Mouse (Mus musculus): ENCODE data around the gene Neurl1a. TPM values are rescaled to one million over a fixed set of nuclear protein-coding genes. Genes with fewer than 3 reads are reported as not detected.

The Neurl1a gene
- polyA plus RNA-seq, 1 experiment from 2014 or later: 2.7 TPM

DNA sequence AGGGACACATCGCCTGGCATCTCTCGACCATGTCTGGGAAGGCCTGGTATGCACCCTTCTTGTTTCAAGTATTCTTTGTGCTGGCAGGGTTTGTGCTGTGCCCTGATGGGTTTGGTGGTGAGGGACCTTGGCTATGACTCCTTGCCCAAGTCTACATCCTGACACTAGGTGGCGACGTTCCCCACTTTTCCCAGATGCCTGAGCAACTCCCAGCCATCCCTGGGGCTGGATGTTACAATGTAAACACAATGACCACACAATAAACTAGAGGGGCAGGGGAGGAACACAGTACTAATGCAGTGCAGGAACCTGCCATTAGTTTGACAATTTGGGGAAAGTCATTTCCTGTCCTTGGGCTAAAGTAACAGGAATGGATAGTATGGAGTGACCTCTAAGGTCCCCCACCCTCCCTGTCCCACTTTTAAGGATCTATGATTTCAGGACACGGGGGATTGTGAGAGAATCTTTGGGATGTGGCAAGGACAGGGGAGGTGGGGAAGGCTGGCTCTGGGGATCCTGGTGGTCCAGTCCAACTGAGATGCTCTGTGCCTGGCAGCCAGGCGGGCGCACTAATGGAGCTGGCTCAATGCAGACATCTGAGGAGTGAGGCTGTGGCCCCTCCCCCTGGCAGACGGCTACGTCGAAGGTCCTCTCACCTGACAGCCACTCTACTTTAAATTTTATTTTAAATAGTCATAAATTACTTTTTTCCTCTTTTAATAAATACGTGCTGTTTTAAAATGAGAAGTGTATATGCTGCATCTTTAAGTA, 85.9 kb downstream of the Neurl1a start:
- peaks cover 31% of the 10 kb centered on the region for H3K36me3 ChIP-seq (ENCODE audit: insufficient read depth, low read length)

DNA sequence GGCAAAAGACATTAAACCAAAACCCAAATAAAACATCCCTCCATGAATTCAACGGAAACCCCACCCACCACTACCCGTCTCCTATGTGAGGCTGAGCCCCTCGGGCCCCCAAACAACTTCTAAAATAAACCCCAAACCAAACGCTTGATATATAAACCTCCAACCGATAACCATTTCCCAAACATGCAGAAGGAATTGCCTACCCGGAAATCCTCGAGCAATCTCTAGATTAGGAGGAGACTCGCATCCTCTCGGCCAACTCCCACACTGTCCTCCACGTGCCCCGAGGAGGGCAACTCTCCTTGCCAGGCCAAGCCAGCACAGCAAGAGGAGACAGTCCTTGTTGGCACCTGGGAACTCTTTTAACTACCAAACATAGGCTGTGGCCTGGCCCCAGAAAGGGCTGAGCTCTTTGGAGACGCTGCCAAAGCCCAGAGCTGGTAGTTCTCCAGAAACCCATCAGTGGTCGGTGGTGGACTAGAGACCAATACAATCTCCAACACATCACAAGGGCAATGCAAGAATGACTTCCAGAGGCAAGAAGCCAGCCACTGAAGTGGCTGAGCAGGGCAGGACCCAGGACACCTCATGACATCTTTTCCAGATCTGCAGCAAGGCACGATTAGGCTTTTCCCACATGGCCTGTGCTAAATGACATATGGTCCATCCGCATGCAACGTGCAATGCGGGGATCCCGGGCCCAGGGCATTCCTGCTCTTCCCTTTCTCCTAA, 87.6 kb downstream of the Neurl1a start:
- 82% methylated on average over 18 of the region's 18 CpGs for WGBS
- Histone ChIP-seq H3K27ac (no peak overlapping the region), H3K4me1 (replicated peaks; ENCODE audit: insufficient read depth, low read length) (no peaks in the 10 kb centered on the region), H3K27me3 (ENCODE audit: insufficient read depth, low read length) (no peaks in the 10 kb centered on the region), H3K9ac (ENCODE audit: low read depth, low read length) (no peak overlapping the region), H3K36me3 (ENCODE audit: insufficient read depth, low read length) (peaks cover 37% of the 10 kb centered on the region), H3K9me3 (replicated peaks; ENCODE audit: low read length) (no peaks in the 10 kb centered on the region), H3K4me3 (replicated peaks; ENCODE audit: low read depth, low read length) (no peak overlapping the region), H3K4me2 (ENCODE audit: low read length) (no peak overlapping the region)
- TF ChIP-seq CTCF (IDR thresholded peaks at IDR 0.05; ENCODE audit: low read depth): no peak
- DNase-seq (ENCODE audit: low spot score) (no peak), ATAC-seq (replicated peaks; ENCODE audit: low FRiP score, low read depth) (no peak)

More for the DNA sequence above, 85.9 kb downstream of the Neurl1a start:
- Histone ChIP-seq H3K9ac (ENCODE audit: low read depth, low read length) (no peak overlapping the region), H3K4me1 (replicated peaks; ENCODE audit: insufficient read depth, low read length) (no peaks in the 10 kb centered on the region), H3K27me3 (ENCODE audit: insufficient read depth, low read length) (no peaks in the 10 kb centered on the region), H3K9me3 (replicated peaks; ENCODE audit: low read length) (no peaks in the 10 kb centered on the region), H3K27ac (no peak overlapping the region), H3K4me2 (ENCODE audit: low read length) (no peak overlapping the region), H3K4me3 (replicated peaks; ENCODE audit: low read depth, low read length) (no peak overlapping the region)
- peak; percentile 58 for ATAC-seq (replicated peaks; ENCODE audit: low FRiP score, low read depth)
- TF ChIP-seq CTCF (IDR thresholded peaks at IDR 0.05; ENCODE audit: low read depth): peak; percentile 95
- 46% methylated on average over 11 of the region's 11 CpGs for WGBS
- peak; percentile 89 for DNase-seq (ENCODE audit: low spot score)

DNA sequence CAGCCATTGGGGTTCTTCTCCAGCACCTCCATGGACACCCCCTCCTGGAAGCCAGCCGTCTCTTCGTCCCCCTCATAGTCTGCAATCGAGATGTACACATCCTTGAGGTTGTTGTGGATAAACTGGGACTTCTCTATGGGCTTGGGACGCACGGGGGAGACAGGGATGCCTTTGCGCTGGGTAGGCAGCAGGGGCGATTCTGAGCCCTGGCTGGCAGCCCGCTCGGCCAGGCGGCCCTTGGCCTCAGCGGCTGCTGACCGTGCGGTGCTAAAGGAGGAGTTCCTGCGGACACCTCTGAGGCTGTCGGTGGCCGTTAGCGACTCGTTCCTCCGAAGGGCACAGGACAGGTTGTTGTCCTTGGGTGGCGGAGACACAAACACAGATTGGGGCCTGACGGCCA, 88.4 kb downstream of the Neurl1a start:
- no peaks in the 10 kb centered on the region for H3K27me3 ChIP-seq (ENCODE audit: insufficient read depth, low read length)
- H3K4me1 ChIP-seq (replicated peaks; ENCODE audit: insufficient read depth, low read length): no peaks in the 10 kb centered on the region
- H3K36me3 ChIP-seq (ENCODE audit: insufficient read depth, low read length): peaks cover 44% of the 10 kb centered on the region
- no peak for ATAC-seq (replicated peaks; ENCODE audit: low FRiP score, low read depth)
- H3K27ac ChIP-seq: no peak overlapping the region
- no peak for DNase-seq (ENCODE audit: low spot score)
- H3K4me2 ChIP-seq (ENCODE audit: low read length): no peak overlapping the region
- TF ChIP-seq CTCF (IDR thresholded peaks at IDR 0.05; ENCODE audit: low read depth): no peak
- WGBS: 85% methylated on average over 21 of the region's 21 CpGs
- H3K9me3 ChIP-seq (replicated peaks; ENCODE audit: low read length): no peaks in the 10 kb centered on the region
- no peak overlapping the region for H3K4me3 ChIP-seq (replicated peaks; ENCODE audit: low read depth, low read length)
- H3K9ac ChIP-seq (ENCODE audit: low read depth, low read length): no peak overlapping the region

DNA sequence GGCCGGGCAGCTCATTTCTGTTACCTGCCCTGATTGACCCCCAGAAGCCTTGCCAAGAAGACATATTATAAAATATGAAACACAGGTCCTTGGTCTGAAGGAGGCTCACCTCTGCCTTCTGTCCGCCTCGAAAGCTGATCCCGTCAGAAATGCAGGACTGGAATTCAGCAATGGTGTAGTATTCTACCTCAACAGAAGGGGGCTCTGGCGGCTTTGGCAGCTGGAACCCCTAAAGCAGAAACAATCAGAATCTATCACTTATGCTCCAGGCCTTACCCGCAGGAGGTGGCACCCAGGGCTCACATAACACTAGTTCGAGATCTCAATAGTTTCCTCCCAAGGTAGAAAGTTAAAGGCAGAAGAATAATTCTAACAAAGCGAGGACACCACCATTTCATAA, 91.1 kb downstream of the Neurl1a start:
- no peak overlapping the region for H3K4me3 ChIP-seq (replicated peaks; ENCODE audit: low read depth, low read length)
- TF ChIP-seq CTCF (IDR thresholded peaks at IDR 0.05; ENCODE audit: low read depth): peak; percentile 79
- 55% methylated on average over 8 of the region's 8 CpGs for WGBS
- no peak overlapping the region for H3K27ac ChIP-seq
- H3K27me3 ChIP-seq (ENCODE audit: insufficient read depth, low read length): no peaks in the 10 kb centered on the region
- no peak overlapping the region for H3K9ac ChIP-seq (ENCODE audit: low read depth, low read length)
- ATAC-seq (replicated peaks; ENCODE audit: low FRiP score, low read depth) (no peak), DNase-seq (ENCODE audit: low spot score) (peak; percentile 76)
- H3K4me1 ChIP-seq (replicated peaks; ENCODE audit: insufficient read depth, low read length): no peaks in the 10 kb centered on the region
- no peak overlapping the region for H3K4me2 ChIP-seq (ENCODE audit: low read length)
- H3K9me3 ChIP-seq (replicated peaks; ENCODE audit: low read length): no peaks in the 10 kb centered on the region
- H3K36me3 ChIP-seq (ENCODE audit: insufficient read depth, low read length): peaks cover 59% of the 10 kb centered on the region

DNA sequence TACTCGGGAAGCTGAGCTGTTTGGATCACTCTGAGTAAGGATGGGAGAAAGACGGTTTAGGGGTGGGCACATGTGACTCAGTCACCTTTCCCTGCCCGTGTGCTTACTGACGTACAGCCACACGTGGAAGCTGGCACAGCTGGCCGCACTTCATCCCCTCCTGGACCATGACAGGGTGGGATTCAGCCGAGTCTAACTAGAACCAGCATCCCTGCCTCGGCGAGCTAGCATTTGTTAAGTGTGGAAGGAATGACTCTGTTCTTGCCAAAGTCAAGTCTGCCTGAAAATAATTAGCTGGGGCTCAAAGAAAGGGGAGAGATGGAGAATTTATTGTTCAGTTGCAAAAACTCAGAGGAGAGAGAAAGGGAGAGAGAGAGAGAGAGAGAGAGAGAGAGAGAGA, 91.9 kb downstream of the Neurl1a start:
- ATAC-seq (replicated peaks; ENCODE audit: low FRiP score, low read depth): no peak
- Histone ChIP-seq H3K27ac (no peak overlapping the region), H3K4me3 (replicated peaks; ENCODE audit: low read depth, low read length) (no peak overlapping the region), H3K9me3 (replicated peaks; ENCODE audit: low read length) (no peaks in the 10 kb centered on the region), H3K9ac (ENCODE audit: low read depth, low read length) (no peak overlapping the region), H3K36me3 (ENCODE audit: insufficient read depth, low read length) (peaks cover 59% of the 10 kb centered on the region), H3K4me2 (ENCODE audit: low read length) (no peak overlapping the region), H3K27me3 (ENCODE audit: insufficient read depth, low read length) (no peaks in the 10 kb centered on the region), H3K4me1 (replicated peaks; ENCODE audit: insufficient read depth, low read length) (no peaks in the 10 kb centered on the region)
- TF ChIP-seq CTCF (IDR thresholded peaks at IDR 0.05; ENCODE audit: low read depth): no peak
- WGBS: 68% methylated on average over 9 of the region's 9 CpGs
- no peak for DNase-seq (ENCODE audit: low spot score)

DNA sequence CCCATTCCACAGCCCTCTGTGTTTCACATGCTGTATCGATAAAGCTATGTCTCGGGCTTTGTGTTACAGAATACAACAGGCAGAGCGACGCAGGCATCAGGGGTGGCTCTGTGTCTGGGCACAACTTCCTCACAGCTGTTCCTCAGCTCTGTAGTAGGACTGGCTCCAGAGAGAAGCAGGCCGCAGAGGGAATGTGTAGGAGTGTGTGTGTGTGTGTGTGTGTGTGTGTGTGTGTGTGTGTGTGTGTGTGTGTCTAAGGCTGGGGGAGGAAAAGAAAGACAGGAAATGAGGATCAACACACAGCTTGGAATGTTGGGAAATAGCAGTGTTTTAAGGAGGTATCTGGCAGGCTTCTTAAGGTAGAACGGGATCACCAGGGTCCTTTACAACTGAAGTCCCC, 98.1 kb downstream of the Neurl1a start:
- Histone ChIP-seq H3K9ac (ENCODE audit: low read depth, low read length) (no peak overlapping the region), H3K4me3 (replicated peaks; ENCODE audit: low read depth, low read length) (no peak overlapping the region), H3K4me1 (replicated peaks; ENCODE audit: insufficient read depth, low read length) (peaks cover 25% of the 10 kb centered on the region; the same call in 1 of the 2 replicates), H3K27me3 (ENCODE audit: insufficient read depth, low read length) (no peaks in the 10 kb centered on the region), H3K27ac (peak overlapping the region; percentile 66), H3K9me3 (replicated peaks; ENCODE audit: low read length) (no peaks in the 10 kb centered on the region), H3K36me3 (ENCODE audit: insufficient read depth, low read length) (peaks cover 36% of the 10 kb centered on the region), H3K4me2 (ENCODE audit: low read length) (no peak overlapping the region)
- TF ChIP-seq CTCF (IDR thresholded peaks at IDR 0.05; ENCODE audit: low read depth): no peak
- DNase-seq (ENCODE audit: low spot score): peak; percentile 83
- no peak for ATAC-seq (replicated peaks; ENCODE audit: low FRiP score, low read depth)
- 46% methylated on average over 6 of the region's 6 CpGs for WGBS
